Mouse (Mus musculus): ENCODE data around the gene Wnt2. TPM values are rescaled to one million over a fixed set of nuclear protein-coding genes. Genes with fewer than 3 reads are reported as not detected.

The Wnt2 gene
- total and polyA plus RNA-seq, 2 experiments from 2014 or later, result 1.2 to 1.8 TPM

GRCm38 (mm10) chr6:17978324-17978723 is 52.1 kb downstream of the Wnt2 start:
- no peaks in the 10 kb centered on the region for H3K4me1 ChIP-seq (ENCODE audit: insufficient read depth)
- no peaks in the 10 kb centered on the region for H3K36me3 ChIP-seq (ENCODE audit: insufficient read depth)
- no peak overlapping the region for H3K9ac ChIP-seq
- H3K27me3 ChIP-seq (ENCODE audit: insufficient read depth, low read length), result no peaks in the 10 kb centered on the region
- no peak overlapping the region for H3K27ac ChIP-seq (ENCODE audit: low read depth, low read length)
- DNase-seq (no peak), ATAC-seq (no peak)
- no peaks in the 10 kb centered on the region for H3K9me3 ChIP-seq (ENCODE audit: low read length)
- no peak overlapping the region for H3K4me3 ChIP-seq (ENCODE audit: low read depth, low read length)
- TF ChIP-seq CTCF (IDR thresholded peaks at IDR 0.05; ENCODE audit: low read depth), result no peak
- 74% methylated on average over 5 of the region's 5 CpGs for WGBS
- no peak overlapping the region for H3K4me2 ChIP-seq (ENCODE audit: low read depth)

GRCm38 (mm10) chr6:17977165-17977564 is 53.2 kb downstream of the Wnt2 start:
- no peak overlapping the region for H3K4me2 ChIP-seq (ENCODE audit: low read depth)
- no peaks in the 10 kb centered on the region for H3K4me1 ChIP-seq (ENCODE audit: insufficient read depth)
- 55% methylated on average over 1 of the region's 1 CpGs for WGBS
- no peak for DNase-seq
- H3K27ac ChIP-seq (ENCODE audit: low read depth, low read length), result no peak overlapping the region
- no peaks in the 10 kb centered on the region for H3K9me3 ChIP-seq (ENCODE audit: low read length)
- H3K27me3 ChIP-seq (ENCODE audit: insufficient read depth, low read length), result no peaks in the 10 kb centered on the region
- H3K36me3 ChIP-seq (ENCODE audit: insufficient read depth), result no peaks in the 10 kb centered on the region
- no peak for TF ChIP-seq CTCF (IDR thresholded peaks at IDR 0.05; ENCODE audit: low read depth)
- no peak overlapping the region for H3K4me3 ChIP-seq (ENCODE audit: low read depth, low read length)
- no peak for ATAC-seq
- no peak overlapping the region for H3K9ac ChIP-seq

GRCm38 (mm10) chr6:17974416-17974815 is 56.0 kb downstream of the Wnt2 start:
- Histone ChIP-seq H3K9me3 (ENCODE audit: low read length) (no peaks in the 10 kb centered on the region), H3K4me2 (ENCODE audit: low read depth) (no peak overlapping the region), H3K36me3 (ENCODE audit: insufficient read depth) (no peaks in the 10 kb centered on the region), H3K4me3 (ENCODE audit: low read depth, low read length) (no peak overlapping the region), H3K4me1 (ENCODE audit: insufficient read depth) (no peaks in the 10 kb centered on the region), H3K9ac (no peak overlapping the region), H3K27me3 (ENCODE audit: insufficient read depth, low read length) (no peaks in the 10 kb centered on the region), H3K27ac (ENCODE audit: low read depth, low read length) (no peak overlapping the region)
- ATAC-seq, result peak; percentile 64
- 50% methylated on average over 3 of the region's 3 CpGs for WGBS
- TF ChIP-seq CTCF (IDR thresholded peaks at IDR 0.05; ENCODE audit: low read depth), result no peak
- DNase-seq, result peak; percentile 48

- Histone ChIP-seq H3K4me2 (ENCODE audit: low read depth) (no peak overlapping the region), H3K4me1 (ENCODE audit: insufficient read depth) (no peaks in the 10 kb centered on the region), H3K27me3 (ENCODE audit: insufficient read depth, low read length) (no peaks in the 10 kb centered on the region), H3K27ac (ENCODE audit: low read depth, low read length) (no peak overlapping the region), H3K9ac (no peak overlapping the region), H3K9me3 (ENCODE audit: low read length) (no peaks in the 10 kb centered on the region), H3K36me3 (ENCODE audit: insufficient read depth) (no peaks in the 10 kb centered on the region), H3K4me3 (ENCODE audit: low read depth, low read length) (no peak overlapping the region)
- TF ChIP-seq CTCF (IDR thresholded peaks at IDR 0.05; ENCODE audit: low read depth), result no peak
- no peak for DNase-seq
- no peak for ATAC-seq
Measured at GRCm38 (mm10) chr6:17971393-17971792, 59.0 kb downstream of the Wnt2 start.

- ATAC-seq, result no peak
- 94% methylated on average over 1 of the region's 1 CpGs for WGBS
- no peaks in the 10 kb centered on the region for H3K4me1 ChIP-seq (ENCODE audit: insufficient read depth)
Measured at GRCm38 (mm10) chr6:17969815-17970214, 60.6 kb downstream of the Wnt2 start.

GRCm38 (mm10) chr6:17968467-17969144 is 61.8 kb downstream of the Wnt2 start:
- Histone ChIP-seq H3K27me3 (ENCODE audit: insufficient read depth, low read length) (no peaks in the 10 kb centered on the region), H3K9me3 (ENCODE audit: low read length) (no peaks in the 10 kb centered on the region), H3K4me3 (ENCODE audit: low read depth, low read length) (no peak overlapping the region), H3K4me2 (ENCODE audit: low read depth) (no peak overlapping the region), H3K4me1 (ENCODE audit: insufficient read depth) (no peaks in the 10 kb centered on the region), H3K9ac (no peak overlapping the region), H3K27ac (ENCODE audit: low read depth, low read length) (no peak overlapping the region), H3K36me3 (ENCODE audit: insufficient read depth) (no peaks in the 10 kb centered on the region)
- WGBS, result 68% methylated on average over 1 of the region's 1 CpGs
- DNase-seq, result peak; percentile 59
- TF ChIP-seq CTCF (IDR thresholded peaks at IDR 0.05; ENCODE audit: low read depth), result no peak
- peak; percentile 93 for ATAC-seq

More at GRCm38 (mm10) chr6:17969815-17970214, 60.6 kb downstream of the Wnt2 start:
- no peaks in the 10 kb centered on the region for H3K9me3 ChIP-seq (ENCODE audit: low read length)
- no peaks in the 10 kb centered on the region for H3K27me3 ChIP-seq (ENCODE audit: insufficient read depth, low read length)
- TF ChIP-seq CTCF (IDR thresholded peaks at IDR 0.05; ENCODE audit: low read depth), result no peak
- no peak overlapping the region for H3K4me3 ChIP-seq (ENCODE audit: low read depth, low read length)
- H3K27ac ChIP-seq (ENCODE audit: low read depth, low read length), result no peak overlapping the region
- DNase-seq, result no peak
- no peaks in the 10 kb centered on the region for H3K36me3 ChIP-seq (ENCODE audit: insufficient read depth)
- H3K4me2 ChIP-seq (ENCODE audit: low read depth), result no peak overlapping the region
- no peak overlapping the region for H3K9ac ChIP-seq

GRCm38 (mm10) chr6:17963455-17963854 is 66.9 kb downstream of the Wnt2 start:
- DNase-seq, result no peak
- H3K36me3 ChIP-seq (ENCODE audit: insufficient read depth), result no peaks in the 10 kb centered on the region
- no peaks in the 10 kb centered on the region for H3K9me3 ChIP-seq (ENCODE audit: low read length)
- H3K4me1 ChIP-seq (ENCODE audit: insufficient read depth), result no peaks in the 10 kb centered on the region
- 82% methylated on average over 3 of the region's 3 CpGs for WGBS
- no peak overlapping the region for H3K4me2 ChIP-seq (ENCODE audit: low read depth)
- TF ChIP-seq CTCF (IDR thresholded peaks at IDR 0.05; ENCODE audit: low read depth), result no peak
- no peaks in the 10 kb centered on the region for H3K27me3 ChIP-seq (ENCODE audit: insufficient read depth, low read length)
- no peak overlapping the region for H3K9ac ChIP-seq
- ATAC-seq, result no peak
- H3K4me3 ChIP-seq (ENCODE audit: low read depth, low read length), result no peak overlapping the region
- H3K27ac ChIP-seq (ENCODE audit: low read depth, low read length), result no peak overlapping the region

Measured in forebrain, postnatal 0 days (tissue).